Mouse (Mus musculus): Measurements from ENCODE around the gene Fbxl15. TPM values are rescaled to one million over a fixed set of nuclear protein-coding genes. Genes with fewer than 3 reads are reported as not detected.

Gene Fbxl15
- polyA plus RNA-seq, 2 experiments = 6.3 to 10.0 TPM

DNA sequence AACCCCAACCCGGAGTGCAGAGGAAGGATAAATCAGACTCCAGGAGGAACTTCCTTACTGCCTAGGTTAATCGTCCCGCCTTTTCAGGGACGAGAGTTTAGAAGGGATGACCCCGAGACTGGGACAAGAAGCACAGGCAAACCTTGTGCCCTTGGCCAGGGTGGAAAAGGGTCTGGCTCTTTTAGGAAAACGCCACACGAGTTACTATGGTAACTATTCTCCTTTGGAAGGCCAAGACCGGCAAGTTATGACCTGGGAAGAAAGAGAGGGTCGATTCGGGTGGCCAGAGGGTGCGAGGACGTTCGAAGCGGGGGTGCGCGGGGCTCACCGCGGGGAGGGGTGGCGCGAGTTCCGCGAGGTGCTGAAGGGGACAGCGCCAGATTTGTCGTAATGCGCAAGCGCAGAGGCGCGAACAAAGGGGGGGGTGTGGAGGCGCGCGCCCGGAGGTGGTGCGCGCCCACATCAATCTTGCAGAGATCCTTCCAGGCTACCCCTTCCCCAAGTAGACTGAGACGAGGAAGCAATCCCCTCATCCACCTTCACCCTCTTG is 1.2 kb upstream of the Fbxl15 start, which contains the start of gene Psd:
TSS of gene Psd (minus strand) at position 401 of the 550 bp plus-strand sequence.
- Histone ChIP-seq H3K4me2 (ENCODE audit: low read depth) (peak within 1 kb of the TSS; percentile 98), H3K36me3 (replicated peaks; ENCODE audit: control insufficient read depth, insufficient read depth, low read depth) (peaks cover 5% of the 10 kb centered on the region; the same call in 1 of the 2 replicates), H3K9me3 (ENCODE audit: control insufficient read depth, low read length) (no peaks in the 10 kb centered on the region), H3K4me3 (ENCODE audit: insufficient read depth in 1 of 2, low read depth in 2 of 2, low read length in 2 of 2) (peak within 1 kb of the TSS; percentile 87 to 90), H3K4me1 (replicated peaks; ENCODE audit: control insufficient read depth in 2 of 2, insufficient read depth in 2 of 2, low read length in 1 of 2) (peaks cover 13 to 21% of the 10 kb centered on the region in 2 experiments), H3K9ac (replicated peaks) (peak within 1 kb of the TSS; percentile 75), H3K27me3 (ENCODE audit: control insufficient read depth, insufficient read depth, low read length) (peaks cover 58% of the 10 kb centered on the region), H3K27ac (peak within 1 kb of the TSS; percentile 41; the same call in 1 of the 2 replicates)
- TF ChIP-seq CTCF (IDR thresholded peaks at IDR 0.05; ENCODE audit: low read depth) = no peak
- ATAC-seq (ENCODE audit: insufficient read depth) (no peak), DNase-seq (ENCODE audit: low read depth in 3 of 3, low spot score in 3 of 3) (no peak)
- under 1% methylated on average over 35 of the region's 35 CpGs for WGBS (ENCODE audit: insufficient replicate concordance)

DNA sequence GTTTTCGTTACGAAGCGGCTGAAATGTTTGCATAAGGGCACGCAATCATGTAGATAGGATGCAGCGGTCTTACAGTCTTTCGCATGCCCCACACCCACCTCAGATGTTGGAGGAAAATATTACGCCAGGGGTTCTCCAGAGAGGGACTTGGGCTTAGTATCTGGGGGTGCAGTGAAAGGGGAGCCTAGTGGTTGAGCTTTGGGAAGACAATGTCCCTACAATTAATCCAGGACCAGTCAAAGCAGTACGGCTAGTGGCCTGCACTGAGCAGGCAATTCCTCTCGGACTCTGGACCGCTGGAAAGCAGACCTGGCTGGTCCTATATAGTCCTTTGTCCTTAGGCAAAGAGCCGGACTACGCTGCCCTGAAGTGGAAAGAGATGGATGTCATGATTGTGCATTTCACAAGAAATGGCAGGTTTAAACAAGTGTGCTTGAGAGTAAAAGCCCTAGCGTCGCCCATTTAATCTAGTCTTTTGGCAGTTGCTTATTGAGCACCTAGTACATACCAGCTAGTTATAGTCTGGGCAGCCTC is 386 bp upstream of the Fbxl15 start:
- peaks cover 13 to 21% of the 10 kb centered on the region in 2 experiments for H3K4me1 ChIP-seq (replicated peaks; ENCODE audit: control insufficient read depth in 2 of 2, insufficient read depth in 2 of 2, low read length in 1 of 2)
- no peak overlapping the region; the same call in 1 of the 2 replicates for H3K27ac ChIP-seq
- H3K4me2 ChIP-seq (ENCODE audit: low read depth) = peak overlapping the region; percentile 98
- H3K27me3 ChIP-seq (ENCODE audit: control insufficient read depth, insufficient read depth, low read length) = peaks cover 50% of the 10 kb centered on the region
- H3K9ac ChIP-seq (replicated peaks) = peak overlapping the region; percentile 75; the same call in 1 of the 2 replicates
- WGBS (ENCODE audit: insufficient replicate concordance) = 17% methylated on average over 14 of the region's 14 CpGs
- H3K36me3 ChIP-seq (replicated peaks; ENCODE audit: control insufficient read depth, insufficient read depth, low read depth) = peaks cover 5% of the 10 kb centered on the region; the same call in 1 of the 2 replicates
- TF ChIP-seq CTCF (IDR thresholded peaks at IDR 0.05; ENCODE audit: low read depth) (no peak), EP300 (IDR thresholded peaks at IDR 0.05; ENCODE audit: low read depth) (no peak)
- H3K4me3 ChIP-seq (ENCODE audit: insufficient read depth in 1 of 2, low read depth in 2 of 2, low read length in 2 of 2) = peak overlapping the region; percentile 87 to 90
- ATAC-seq (ENCODE audit: insufficient read depth) (no peak), DNase-seq (ENCODE audit: low read depth in 3 of 3, low spot score in 3 of 3) (no peak)
- H3K9me3 ChIP-seq (ENCODE audit: control insufficient read depth, low read length) = no peaks in the 10 kb centered on the region

GRCm38 (mm10) chr19:46329031-46329641 is 1.2 kb downstream of the Fbxl15 start:
- no peak for TF ChIP-seq CTCF (IDR thresholded peaks at IDR 0.05; ENCODE audit: low read depth)
- TF ChIP-seq EP300 (IDR thresholded peaks at IDR 0.05; ENCODE audit: low read depth) = no peak
- Histone ChIP-seq H3K4me1 (replicated peaks; ENCODE audit: control insufficient read depth in 2 of 2, insufficient read depth in 2 of 2, low read length in 1 of 2) (peaks cover 13 to 21% of the 10 kb centered on the region in 2 experiments), H3K9me3 (ENCODE audit: control insufficient read depth, low read length) (no peaks in the 10 kb centered on the region), H3K27ac (no peak overlapping the region), H3K4me3 (ENCODE audit: insufficient read depth in 1 of 2, low read depth in 2 of 2, low read length in 2 of 2) (peak overlapping the region; percentile 87 to 90), H3K27me3 (ENCODE audit: control insufficient read depth, insufficient read depth, low read length) (peaks cover 35% of the 10 kb centered on the region), H3K9ac (replicated peaks) (peak overlapping the region; percentile 75), H3K36me3 (replicated peaks; ENCODE audit: control insufficient read depth, insufficient read depth, low read depth) (peaks cover 5% of the 10 kb centered on the region; the same call in 1 of the 2 replicates), H3K4me2 (ENCODE audit: low read depth) (peak overlapping the region; percentile 98)
- 3% methylated on average over 54 of the region's 54 CpGs for WGBS (ENCODE audit: insufficient replicate concordance)
- ATAC-seq (ENCODE audit: insufficient read depth) (no peak), DNase-seq (ENCODE audit: low read depth in 3 of 3, low spot score in 3 of 3) (no peak)

DNA sequence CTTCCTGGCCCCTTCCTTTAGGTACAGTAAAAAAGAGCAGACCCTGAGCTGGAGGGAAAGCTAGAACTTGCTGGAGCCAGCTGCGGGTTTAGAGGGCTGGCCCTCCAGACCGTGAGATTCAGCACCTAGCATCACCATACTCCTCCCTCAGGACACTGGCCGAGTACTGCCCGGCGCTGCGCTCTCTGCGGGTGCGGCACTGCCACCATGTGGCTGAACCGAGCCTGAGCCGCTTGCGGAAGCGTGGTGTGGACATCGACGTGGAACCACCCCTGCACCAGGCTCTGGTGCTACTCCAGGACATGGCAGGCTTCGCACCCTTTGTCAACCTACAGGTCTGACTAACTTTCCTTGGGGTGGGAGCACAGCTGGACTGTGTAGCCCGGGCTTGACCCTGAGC is 2.0 kb downstream of the Fbxl15 start:
- TF ChIP-seq EP300 (IDR thresholded peaks at IDR 0.05; ENCODE audit: low read depth) (no peak), CTCF (IDR thresholded peaks at IDR 0.05; ENCODE audit: low read depth) (peak; percentile 99)
- Histone ChIP-seq H3K4me3 (ENCODE audit: insufficient read depth in 1 of 2, low read depth in 2 of 2, low read length in 2 of 2) (peak overlapping the region in 1 of 2 experiments; percentile 90; a peak in 2 of 4 replicates), H3K4me2 (ENCODE audit: low read depth) (peak overlapping the region; percentile 98), H3K27ac (no peak overlapping the region), H3K4me1 (replicated peaks; ENCODE audit: control insufficient read depth in 2 of 2, insufficient read depth in 2 of 2, low read length in 1 of 2) (peaks cover 13 to 21% of the 10 kb centered on the region in 2 experiments), H3K9me3 (ENCODE audit: control insufficient read depth, low read length) (no peaks in the 10 kb centered on the region), H3K36me3 (replicated peaks; ENCODE audit: control insufficient read depth, insufficient read depth, low read depth) (peaks cover 5% of the 10 kb centered on the region; the same call in 1 of the 2 replicates), H3K9ac (replicated peaks) (no peak overlapping the region), H3K27me3 (ENCODE audit: control insufficient read depth, insufficient read depth, low read length) (peaks cover 27% of the 10 kb centered on the region)
- ATAC-seq (ENCODE audit: insufficient read depth) = peak; percentile 21; the same call in 1 of the 2 replicates
- 7% methylated on average over 16 of the region's 16 CpGs for WGBS (ENCODE audit: insufficient replicate concordance)
- peak in 2 of 3 experiments; percentile 61 for DNase-seq (ENCODE audit: low read depth in 3 of 3, low spot score in 3 of 3)

DNA sequence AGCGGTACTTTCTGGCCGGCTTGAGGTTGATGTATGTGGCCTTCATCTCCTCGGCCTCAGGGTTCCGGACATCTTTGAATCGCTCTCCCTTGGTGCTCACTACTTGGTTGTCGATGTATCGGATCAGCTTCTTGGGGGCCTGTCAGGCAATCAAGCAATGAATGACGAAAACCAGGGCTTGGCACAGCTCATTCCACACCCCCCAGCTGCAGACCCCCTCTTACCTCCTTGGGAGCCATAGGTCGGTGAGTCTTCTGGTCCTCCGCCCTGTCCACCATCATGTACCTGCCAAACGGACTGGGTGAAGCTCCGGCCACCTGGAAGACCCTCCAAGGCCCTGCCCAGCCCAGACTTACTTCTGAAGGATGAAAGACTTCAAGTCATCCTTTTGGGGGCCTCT is 2.7 kb downstream of the Fbxl15 start:
- Histone ChIP-seq H3K4me2 (ENCODE audit: low read depth) (no peak overlapping the region), H3K36me3 (replicated peaks; ENCODE audit: control insufficient read depth, insufficient read depth, low read depth) (peaks cover 5% of the 10 kb centered on the region; the same call in 1 of the 2 replicates), H3K9ac (replicated peaks) (no peak overlapping the region), H3K4me3 (ENCODE audit: insufficient read depth in 1 of 2, low read depth in 2 of 2, low read length in 2 of 2) (no peak overlapping the region), H3K9me3 (ENCODE audit: control insufficient read depth, low read length) (no peaks in the 10 kb centered on the region), H3K4me1 (replicated peaks; ENCODE audit: control insufficient read depth in 2 of 2, insufficient read depth in 2 of 2, low read length in 1 of 2) (peaks cover 13 to 21% of the 10 kb centered on the region in 2 experiments), H3K27ac (no peak overlapping the region), H3K27me3 (ENCODE audit: control insufficient read depth, insufficient read depth, low read length) (peaks cover 20% of the 10 kb centered on the region)
- no peak for TF ChIP-seq CTCF (IDR thresholded peaks at IDR 0.05; ENCODE audit: low read depth)
- no peak for TF ChIP-seq EP300 (IDR thresholded peaks at IDR 0.05; ENCODE audit: low read depth)
- DNase-seq (ENCODE audit: low read depth in 3 of 3, low spot score in 3 of 3) (no peak), ATAC-seq (ENCODE audit: insufficient read depth) (no peak)
- 84% methylated on average over 12 of the region's 12 CpGs for WGBS (ENCODE audit: insufficient replicate concordance)

All from liver, embryonic 14.5 days (tissue).